Mouse (Mus musculus) ES-E14 (cell line): ENCODE results near the gene Abca7.

Source experiments
- HCFC1 ChIP-seq: IDR thresholded peaks from 2 replicates; pipeline ENCODE4 v1.6.1; 2012; ENCODE audit warnings: low read length, inconsistent platforms, borderline replicate concordance; ENCODE audit not compliant: insufficient read depth
- MAFK ChIP-seq: IDR thresholded peaks from 2 replicates; pipeline ENCODE4 v1.6.1; 2014; ENCODE audit warnings: mild to moderate bottlenecking, low read depth, low read length, inconsistent platforms; ENCODE audit not compliant: insufficient read depth
- ZNF384 ChIP-seq: IDR thresholded peaks from 2 replicates; pipeline ENCODE4 v1.6.1; 2012; ENCODE audit warnings: low read depth, low read length, inconsistent platforms

DNA sequence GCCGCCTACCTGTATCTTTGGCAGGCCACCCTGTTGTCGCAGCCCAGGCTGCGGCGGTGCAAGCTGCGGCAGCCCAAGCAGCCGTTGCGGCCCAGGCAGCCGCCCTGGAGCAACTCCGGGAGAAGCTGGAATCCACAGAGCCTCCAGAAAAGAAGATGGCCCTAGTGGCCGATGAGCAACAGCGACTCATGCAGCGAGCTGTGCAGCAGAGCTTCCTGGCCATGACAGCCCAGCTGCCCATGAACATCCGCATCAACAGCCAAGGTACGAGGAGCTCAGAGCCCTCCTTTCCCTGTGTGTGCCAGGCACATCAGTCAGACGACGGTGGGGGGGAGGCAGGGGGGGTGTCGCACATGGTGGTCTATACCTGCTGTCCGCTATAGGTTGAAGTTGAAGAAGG is 45.6 kb upstream of the Abca7 start:
- TF ChIP-seq HCFC1 = no peak
- no peak for TF ChIP-seq MAFK
- TF ChIP-seq ZNF384 = no peak
